Mouse (Mus musculus) fat pad, adult 2 months (tissue): Measurements from ENCODE around the gene Arhgef33.
"Not testable (repeated sequence)": the region's sequence is repeated elsewhere in the genome, so short reads cannot be mapped to it uniquely, and the experiment has no call there.

ENCODE experiments used
- DNase-seq: peaks from one replicate; pipeline ENCODE4 v3.0.0-alpha.2; 2011; ENCODE audit warnings: low read depth, low spot score; ENCODE audit errors: extremely low read depth

The Arhgef33 gene

DNA sequence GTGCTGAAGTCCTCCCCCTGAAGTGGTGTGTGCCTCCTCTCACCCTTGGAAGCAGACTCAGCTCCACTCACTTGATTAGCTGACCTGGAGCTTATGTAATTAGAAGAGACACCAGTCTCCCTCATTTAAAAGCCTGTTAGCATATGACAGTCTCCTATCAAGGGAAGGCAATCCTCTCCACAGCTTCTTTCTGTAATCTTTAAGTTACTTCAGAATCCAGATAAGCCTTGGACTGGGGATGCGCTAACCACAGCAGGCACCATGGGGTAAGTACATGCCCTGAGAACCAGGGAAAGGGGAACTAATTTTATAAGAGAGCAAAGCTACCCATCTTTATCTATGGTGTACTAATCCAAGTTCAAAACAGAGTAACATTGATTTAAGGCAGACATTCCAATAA is at the start of gene Arhgef33:
TSS of gene Arhgef33 (plus strand) at position 157 of the 400 bp plus-strand sequence.
- no peak for DNase-seq

DNA sequence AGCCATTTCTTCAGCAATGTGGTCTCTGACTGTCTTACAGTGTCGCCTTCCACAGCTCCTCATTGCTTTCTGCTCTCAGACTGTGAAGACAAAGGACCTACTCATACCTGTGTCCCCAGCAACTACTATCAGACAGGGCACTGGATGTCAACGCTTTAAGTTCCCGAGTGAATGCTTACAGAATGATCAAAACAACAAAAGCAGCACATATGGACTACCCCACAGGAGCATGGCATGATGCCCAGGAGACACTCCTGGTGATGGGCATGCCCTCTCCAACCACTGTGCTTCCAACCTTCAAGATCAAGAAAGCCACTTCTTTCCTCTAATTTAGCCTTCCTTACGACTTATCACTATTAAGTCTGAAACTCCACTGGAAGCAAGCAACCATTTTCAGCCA is 40.1 kb upstream of the Arhgef33 start:
- no peak for DNase-seq

DNA sequence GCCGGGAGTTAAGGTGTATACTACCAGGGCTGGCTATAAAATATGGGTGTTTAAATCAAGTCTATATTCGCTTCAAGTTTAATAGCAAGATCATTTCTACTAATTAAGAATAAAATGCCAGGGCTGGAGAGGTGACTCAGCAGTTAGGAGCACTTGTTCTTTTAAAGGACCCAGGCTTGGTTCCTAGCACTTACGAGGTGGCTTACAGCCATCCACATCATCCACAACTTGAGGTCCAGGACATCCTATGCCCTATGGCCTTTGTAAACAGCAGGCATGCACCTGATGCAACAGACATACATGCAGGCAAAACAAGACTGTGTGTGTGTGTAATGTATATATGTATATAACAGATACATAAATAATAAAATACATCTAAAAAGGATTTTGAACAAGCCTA is 39.1 kb upstream of the Arhgef33 start:
- DNase-seq, result no peak

DNA sequence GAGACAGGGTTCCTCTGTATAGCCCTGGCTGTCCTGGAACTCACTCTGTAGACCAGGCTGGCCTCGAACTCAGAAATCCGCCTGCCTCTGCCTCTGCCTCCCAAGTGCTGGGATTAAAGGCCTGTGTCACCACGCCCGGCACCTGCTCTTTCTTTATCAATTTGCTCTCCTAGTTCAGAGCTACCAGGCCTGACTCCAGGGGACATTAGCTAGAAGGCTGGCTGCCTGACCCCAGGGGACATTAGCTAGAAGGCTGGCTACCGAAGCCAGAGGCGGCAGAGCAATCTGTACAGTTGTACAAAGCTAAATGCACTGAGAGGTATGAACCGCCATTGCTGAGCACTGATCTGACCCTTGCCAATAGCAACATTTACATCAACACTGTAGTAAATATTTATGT is 36.6 kb upstream of the Arhgef33 start:
- DNase-seq, result not testable (repeated sequence)

DNA sequence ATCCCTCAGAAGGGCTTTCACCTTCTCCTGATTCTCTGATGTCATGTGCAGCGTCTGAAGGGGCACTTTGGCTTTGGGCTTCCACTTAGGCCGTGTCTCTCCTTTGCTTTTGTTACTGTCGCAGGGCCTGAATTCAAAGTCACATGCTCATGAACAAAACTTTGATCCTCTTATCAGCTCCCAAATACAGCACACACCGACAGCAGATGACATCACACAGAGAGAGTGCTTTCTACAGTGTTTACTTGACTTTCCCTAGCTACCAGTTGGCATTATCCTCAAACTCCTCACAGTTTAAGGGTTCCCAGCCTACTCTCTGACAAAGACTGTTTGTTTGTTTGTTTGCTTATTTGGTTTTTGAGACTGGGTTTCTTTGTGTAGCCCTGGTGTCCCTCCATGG is 29.0 kb upstream of the Arhgef33 start:
- no peak for DNase-seq

DNA sequence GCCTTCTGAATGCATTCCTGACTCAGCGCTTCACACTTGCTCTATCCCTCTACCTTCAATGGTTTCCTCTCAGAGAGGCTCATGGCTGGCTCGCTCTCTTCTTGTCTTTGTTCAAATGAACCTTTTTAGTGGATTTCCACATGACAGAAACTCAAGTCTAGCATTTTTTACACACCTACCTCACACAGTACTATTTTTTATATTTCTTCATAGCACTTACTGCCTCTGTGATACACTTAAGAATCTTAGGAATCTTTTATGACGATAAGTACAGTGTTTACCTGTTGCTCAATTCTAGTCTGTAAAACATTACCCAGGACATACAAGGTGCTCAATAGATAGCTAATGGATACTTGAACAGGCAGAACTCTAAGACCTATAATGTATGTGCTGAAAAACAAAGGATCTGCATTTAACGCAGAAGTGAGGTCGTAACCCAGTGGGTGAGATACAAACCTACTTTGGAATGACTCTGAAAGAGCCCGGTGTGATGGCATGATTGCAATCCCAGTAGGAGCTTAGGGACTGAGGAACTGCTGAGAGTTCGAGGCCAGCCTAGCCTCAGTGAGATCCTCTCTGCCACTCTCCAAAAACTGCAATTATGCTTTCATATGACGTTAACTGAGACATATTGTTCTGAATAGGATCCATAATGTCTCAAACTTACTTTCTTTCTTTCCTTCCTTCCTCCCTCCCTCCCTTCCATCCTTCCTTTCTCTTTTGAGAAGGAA is 27.7 kb upstream of the Arhgef33 start:
- DNase-seq, result no peak

DNA sequence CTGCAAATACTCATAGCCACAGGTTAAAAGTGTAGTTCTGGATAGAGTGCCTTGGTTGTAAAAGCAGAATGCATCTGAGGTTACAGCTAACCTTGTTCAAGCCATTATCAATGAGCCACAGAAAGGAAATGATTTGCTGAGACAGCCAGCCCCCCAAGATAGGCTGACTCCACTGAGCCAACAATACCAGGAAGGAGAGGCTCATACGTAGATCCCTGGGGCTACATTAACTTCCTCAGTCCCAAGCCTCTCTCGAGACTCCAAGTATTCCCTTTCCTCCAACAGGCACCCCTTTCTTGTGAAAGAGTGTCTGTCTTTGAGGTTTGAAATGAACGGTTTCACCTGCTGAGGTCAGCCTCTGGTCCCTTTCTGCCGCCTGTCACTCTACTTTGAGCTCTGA is 22.8 kb upstream of the Arhgef33 start:
- DNase-seq, result no peak

DNA sequence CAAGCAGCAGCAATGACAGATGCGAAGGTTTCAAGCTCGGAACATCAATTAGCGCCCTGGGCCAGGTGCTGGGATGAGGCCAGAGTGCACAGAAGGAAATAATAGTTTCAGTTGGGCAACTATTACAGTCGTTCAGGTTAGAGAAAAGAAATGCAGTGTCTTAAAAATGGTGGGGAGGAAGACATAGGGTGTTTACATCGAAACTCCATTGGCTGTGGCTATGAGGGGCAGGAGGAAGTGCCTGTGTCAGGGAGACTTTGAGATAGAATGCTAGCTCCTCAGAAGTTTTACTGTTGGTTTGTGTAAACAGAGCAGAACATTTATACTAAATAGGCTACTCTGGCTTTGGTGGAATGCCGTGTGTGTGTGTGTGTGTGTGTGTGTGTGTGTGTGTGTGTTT is 19.2 kb upstream of the Arhgef33 start:
- no peak for DNase-seq

DNA sequence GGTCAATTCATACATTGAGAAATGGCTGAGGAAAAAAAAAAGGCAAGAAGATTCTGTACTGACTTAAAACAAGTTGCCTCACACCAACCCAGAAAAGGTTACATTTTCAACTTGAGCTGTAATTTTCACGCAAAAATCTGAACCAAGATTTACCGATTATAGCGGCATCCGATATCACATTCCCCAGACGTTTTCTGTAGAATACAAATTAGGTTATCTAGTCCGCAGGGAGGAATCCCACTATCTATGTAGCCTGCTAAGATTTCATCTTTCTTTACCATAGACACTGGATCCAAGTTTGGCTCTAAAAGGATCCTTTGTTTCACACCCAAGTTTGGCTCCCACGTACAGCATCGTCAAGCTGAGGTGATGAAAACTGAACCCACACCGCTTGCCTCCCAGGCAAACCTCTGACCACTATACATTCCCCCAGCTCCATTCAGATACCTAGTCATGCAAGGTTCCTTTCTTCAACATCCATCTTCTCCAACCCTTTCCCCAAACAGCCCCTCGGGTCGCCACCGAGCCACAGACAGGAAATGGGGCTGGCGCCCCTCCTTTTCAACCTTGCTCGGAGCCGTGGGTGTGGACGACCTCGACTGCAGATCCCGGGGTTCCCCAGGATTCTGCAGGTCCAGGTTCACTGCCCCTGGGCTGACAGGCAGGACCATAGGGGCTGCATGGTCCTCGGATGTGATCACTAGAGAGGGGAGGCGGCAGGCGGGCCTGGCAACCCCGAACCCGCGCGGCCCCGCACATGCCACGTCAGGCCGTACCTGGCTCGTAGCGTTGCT is 17.7 kb upstream of the Arhgef33 start:
- no peak for DNase-seq

DNA sequence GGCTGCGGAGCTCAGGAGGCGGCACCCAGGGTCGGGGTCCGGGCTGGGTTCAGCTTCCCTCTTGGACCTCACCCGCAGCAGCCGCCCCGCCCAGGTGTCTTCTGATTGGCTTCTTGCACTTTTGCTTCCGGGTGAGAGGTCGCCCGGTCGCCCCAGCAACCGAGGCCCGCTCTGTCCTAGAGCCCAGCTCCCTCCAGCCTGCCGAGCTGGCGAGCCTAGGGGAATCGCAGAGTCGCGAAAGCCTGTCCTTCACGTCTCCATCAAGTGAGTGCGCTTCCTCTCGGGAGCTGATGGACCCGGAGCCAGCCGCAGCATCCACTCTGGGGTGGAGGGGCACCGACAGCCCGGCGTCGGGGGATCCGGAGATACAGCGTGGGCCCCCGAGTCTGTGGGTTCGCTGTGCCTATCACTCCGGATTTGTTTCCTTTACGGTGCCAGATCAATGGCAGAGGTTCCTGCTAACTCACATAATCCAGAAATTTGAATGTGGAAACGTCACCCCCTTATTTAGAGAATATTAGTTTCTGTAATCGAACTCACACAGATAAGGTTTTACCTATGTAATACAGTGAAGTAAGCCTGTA is 17.0 kb upstream of the Arhgef33 start, which contains the start of the genes Morn2 and Dhx57:
TSS of gene Morn2 (plus strand) at position 130 of the 584 bp plus-strand sequence.
TSS of gene Dhx57 (minus strand) at position 403 of the 584 bp plus-strand sequence.
- DNase-seq, result no peak

DNA sequence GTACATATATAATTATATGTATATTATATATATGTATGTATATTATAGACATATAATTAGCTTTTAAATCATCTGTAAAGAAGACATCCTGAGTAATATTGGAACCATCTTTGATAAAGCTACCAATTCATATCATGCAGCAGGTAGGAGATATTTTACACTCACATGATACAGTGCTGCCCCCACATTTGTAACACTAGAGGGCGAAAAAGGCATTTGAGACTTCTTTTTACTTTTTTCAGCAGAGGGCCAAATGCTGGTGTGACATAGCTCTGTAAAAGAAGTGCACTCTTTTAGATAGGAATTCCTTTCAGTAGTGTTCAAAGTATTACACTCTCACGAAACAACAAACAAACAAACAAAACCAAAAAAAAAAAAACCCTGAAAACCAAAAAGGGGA is 16.1 kb upstream of the Arhgef33 start:
- no peak for DNase-seq

DNA sequence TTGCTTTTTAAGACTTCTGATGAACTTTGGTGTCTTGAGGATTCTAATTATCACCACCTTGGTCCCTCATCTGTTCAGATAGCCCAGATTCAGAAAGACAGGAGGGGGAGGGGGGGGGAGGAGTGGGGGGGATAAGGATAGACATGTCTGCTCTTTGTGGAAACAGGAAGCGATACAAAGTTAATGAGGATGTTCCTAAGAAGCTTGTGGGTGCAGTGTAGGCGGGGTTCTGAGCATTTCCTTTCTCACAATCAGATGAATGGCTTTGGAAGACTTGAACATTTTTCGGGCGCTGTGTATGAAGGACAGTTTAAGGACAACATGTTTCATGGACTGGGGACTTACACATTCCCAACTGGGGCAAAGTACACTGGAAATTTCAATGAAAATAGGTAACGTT is 11.9 kb upstream of the Arhgef33 start:
- no peak for DNase-seq

DNA sequence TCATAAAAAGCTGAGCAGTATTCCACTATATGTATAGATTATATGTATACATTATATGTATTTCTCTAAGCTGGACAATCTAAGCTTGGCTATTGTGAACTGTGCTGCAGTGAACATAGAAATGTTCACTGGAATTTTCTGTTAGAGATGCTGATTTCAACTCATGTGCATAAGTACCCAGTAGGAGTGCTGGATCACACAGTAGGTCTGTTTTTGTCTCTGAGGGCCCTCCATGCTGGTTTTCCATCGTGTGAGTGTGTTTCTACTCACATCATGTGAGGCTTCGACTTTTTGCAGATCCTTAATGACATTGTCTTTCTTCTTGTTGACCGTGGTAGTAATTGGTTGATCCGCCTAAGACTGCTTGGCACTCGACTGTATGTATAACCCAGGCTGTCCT is 8.4 kb upstream of the Arhgef33 start:
- no peak for DNase-seq

DNA sequence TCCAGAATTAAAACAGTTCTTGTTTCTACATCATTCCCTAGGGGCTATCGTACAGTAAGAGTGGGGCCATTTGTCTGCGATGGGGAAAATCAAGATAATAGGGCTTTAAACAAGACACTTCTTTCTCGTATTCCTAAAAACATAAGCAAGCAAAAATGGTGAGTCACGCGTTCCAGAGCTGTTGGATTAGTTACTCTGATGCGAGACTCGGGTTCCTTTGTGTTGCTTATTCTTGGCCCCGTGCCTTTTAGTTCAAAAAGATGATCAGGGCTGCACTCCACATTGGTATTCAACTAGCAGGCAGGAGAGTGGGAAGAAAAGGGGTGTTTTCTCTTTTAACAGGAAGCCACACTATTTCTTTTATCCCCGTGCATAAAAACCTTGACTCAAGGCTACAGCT is 4.6 kb downstream of the Arhgef33 start:
- no peak for DNase-seq

DNA sequence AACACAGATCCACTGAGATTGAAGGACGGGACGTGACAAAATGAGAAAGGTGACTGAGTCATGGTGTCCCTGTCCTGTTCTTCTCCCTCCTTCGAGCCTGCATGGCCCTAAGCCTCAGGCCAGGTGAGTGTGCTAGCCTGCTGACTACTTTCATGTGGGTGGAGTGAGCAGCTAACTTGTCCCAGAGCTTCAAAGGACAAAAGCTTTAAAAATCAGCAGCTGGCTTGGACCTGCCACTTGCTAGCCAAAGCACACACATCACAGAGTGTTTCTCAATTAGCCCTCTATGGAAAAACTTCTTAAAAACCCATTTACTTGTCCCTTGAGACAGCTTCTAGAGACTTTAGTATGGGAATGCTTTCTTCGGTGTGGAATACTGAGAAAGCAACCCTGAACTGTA is 5.2 kb downstream of the Arhgef33 start:
- DNase-seq, result peak; percentile 55

DNA sequence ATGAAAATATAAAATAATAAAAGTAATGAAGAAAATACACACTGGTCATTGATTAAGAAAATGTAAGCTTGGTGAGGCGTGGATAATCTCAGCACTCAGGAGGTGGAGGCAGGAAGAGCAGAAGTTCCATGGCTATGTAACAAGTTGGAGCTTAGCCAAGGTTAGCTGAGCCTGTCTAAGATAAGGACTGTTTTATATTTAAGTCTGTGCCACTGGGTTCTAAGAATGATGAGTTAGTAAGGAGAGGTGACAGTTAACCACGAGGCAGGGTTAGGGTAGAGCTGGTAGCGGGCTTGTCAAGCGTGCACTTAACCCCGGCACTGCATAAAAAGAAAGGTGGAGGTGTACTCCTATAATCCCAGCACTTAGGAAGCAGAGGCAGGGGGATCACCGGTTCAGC is 15.0 kb downstream of the Arhgef33 start:
- DNase-seq, result no peak

DNA sequence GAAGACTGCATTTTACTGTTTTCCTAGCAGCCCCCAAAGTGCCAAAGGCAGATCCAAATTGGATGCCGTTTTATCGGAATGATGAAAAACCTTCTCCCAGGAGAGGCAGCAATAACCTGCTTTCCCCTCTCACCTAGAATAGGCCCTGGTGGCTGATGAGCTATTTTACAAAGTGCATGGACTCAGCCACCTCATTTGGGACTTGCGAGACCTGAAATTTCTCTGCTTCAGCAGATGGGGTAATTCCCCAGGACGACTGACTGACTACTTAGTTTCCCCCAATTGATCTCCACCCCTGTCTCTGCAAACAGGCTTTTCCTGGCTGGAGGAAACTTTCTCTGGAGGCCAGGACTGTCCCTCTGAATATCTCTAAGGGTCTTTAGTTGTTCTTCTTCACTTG is 15.8 kb downstream of the Arhgef33 start:
- DNase-seq, result no peak

DNA sequence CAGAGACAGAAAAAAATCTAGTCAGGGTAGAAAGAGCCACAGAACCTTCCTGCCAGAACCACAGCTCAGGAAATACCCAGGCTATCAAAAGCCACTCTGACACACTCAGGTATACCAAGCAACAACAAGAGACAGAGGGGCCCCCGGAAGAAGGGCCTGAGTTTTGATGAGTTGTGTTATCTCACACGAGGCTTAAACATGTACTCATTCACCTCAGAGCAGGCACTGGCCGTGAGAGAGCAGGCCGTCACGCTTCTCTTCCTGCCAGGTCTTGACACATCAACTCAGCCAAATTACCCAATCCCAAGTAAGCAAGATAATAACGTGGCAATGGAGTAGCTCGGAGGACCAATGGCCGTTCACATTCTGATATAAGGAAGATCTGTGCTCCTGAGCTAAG is 16.5 kb downstream of the Arhgef33 start:
- no peak for DNase-seq

DNA sequence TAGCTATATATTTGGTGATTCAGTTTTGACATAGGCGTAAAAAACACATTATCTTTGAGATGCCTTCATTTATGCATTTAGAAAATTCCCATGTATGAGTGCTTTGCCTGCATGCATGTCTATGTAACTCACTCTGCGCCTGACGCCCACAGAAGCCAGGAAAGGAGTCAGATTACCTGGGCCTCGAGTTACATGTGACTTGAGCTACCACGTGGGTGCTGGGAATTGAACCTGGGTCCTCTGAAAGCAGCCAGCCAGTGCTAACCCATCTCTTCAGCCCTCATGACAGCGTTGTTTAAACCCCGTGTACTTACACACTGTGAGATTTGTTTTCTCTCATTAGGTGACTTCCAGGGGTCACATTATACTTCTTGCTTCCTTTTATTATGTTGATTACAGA is 17.3 kb downstream of the Arhgef33 start:
- no peak for DNase-seq

DNA sequence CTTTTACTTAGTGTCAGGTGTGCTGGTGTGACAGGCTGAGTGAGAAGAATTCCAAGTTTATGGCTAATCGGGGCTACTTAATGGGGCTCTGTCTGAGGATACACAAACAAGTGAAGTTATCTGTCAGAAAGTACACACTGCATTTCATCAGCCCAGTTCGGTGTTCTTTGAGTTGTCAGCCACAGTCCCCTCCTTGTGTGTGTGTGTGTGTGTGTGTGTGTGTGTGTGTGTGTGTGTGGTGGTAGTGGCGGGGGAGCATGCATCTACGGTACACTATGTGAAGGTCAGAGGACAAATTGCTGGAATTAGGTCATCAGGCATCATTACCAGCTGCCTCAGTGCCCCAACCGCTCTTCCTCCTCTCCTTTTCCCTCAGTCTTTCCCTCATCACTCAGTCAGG is 18.2 kb downstream of the Arhgef33 start:
- no peak for DNase-seq

DNA sequence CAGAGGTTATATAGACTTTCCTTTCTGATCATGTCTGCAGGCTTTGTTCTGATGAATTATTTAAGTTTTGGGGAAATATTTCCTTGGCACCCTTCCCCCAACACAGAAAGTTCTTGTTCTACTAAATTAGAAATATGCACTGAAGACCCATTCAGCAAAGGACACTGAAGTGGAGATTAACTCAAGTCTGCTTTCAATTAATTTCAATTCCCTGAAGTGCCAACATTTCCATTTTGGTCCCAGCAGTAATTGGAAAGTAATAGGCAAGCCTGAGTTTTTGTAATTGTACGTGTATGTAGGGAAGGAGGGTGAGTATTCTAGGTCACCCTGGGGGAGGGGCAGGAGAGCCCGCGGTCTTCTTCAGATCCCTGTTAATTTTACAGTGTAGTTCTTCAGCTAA is 19.2 kb downstream of the Arhgef33 start:
- no peak for DNase-seq

DNA sequence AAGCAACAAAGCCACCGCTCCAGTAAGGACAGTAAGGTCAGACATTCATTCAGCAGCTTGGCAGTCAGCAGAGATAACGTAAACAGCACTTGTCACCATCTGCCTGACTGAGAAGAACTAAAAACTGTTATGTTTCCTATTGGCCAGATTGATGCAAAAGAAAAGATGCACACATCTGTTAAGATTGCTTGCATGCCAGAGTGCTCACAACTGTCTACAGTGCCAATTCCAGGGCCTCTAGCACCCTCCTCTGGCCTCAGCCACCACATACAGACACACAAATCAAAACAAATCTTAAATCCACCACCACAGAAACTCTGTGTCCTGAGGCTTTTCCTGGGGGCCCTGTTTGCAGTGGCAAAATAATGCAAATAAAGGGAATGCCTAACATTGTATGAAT is 25.2 kb downstream of the Arhgef33 start:
- DNase-seq, result no peak
